Mouse (Mus musculus): ENCODE measurements around the gene Fanca. TPM values are rescaled to one million over a fixed set of nuclear protein-coding genes. Genes with fewer than 3 reads are reported as not detected.
"Not testable (repeated sequence)": the region's sequence is repeated elsewhere in the genome, so short reads cannot be mapped to it uniquely, and the experiment has no call there.

Gene Fanca
- total RNA-seq, 2 experiments from 2014 or later, result 9.1 to 10.7 TPM

GRCm38 (mm10) chr8:123275096-123275495 is 43.3 kb downstream of the Fanca start:
- no peak for DNase-seq
- intact Hi-C loops (cut with DNase I), result no loop called here

GRCm38 (mm10) chr8:123274447-123274846 is 43.9 kb downstream of the Fanca start:
- no peak for DNase-seq
- intact Hi-C loops (cut with DNase I), result no loop called here

GRCm38 (mm10) chr8:123271901-123272300 is 46.5 kb downstream of the Fanca start:
- DNase-seq, result no peak
- intact Hi-C loops (cut with DNase I), result no loop called here

GRCm38 (mm10) chr8:123271147-123271546 is 47.2 kb downstream of the Fanca start:
- no peak for DNase-seq

GRCm38 (mm10) chr8:123267926-123268656 is 50.3 kb downstream of the Fanca start:
- no peak for DNase-seq
- intact Hi-C loops (cut with DNase I), result no loop called here

More at GRCm38 (mm10) chr8:123271147-123271546, 47.2 kb downstream of the Fanca start:
- intact Hi-C loops (cut with DNase I), result no loop called here

GRCm38 (mm10) chr8:123257593-123257992 is 60.8 kb downstream of the Fanca start:
- DNase-seq; intact Hi-C loops (cut with DNase I): not testable (repeated sequence)

GRCm38 (mm10) chr8:123257114-123257513 is 61.3 kb downstream of the Fanca start:
- intact Hi-C loops (cut with DNase I), result no loop called here
- DNase-seq, result no peak

GRCm38 (mm10) chr8:123255170-123255569 is 63.2 kb downstream of the Fanca start:
- intact Hi-C loops (cut with DNase I), result no loop called here
- no peak for DNase-seq

- DNase-seq, result peak; percentile 86
- intact Hi-C loops (cut with DNase I), result no loop called here
These were observed 64.1 kb downstream of the Fanca start, which contains the start of the genes Zfp276 and Vps9d1 for GRCm38 (mm10) chr8:123254099-123254885. TSS of gene Zfp276 (plus strand) at chr8:123254195. TSS of gene Vps9d1 (minus strand) at chr8:123254348.

GRCm38 (mm10) chr8:123253451-123254098 is 64.8 kb downstream of the Fanca start:
- DNase-seq, result no peak
- intact Hi-C loops (cut with DNase I), result no loop called here

- intact Hi-C loops (cut with DNase I), result no loop called here
- no peak for DNase-seq
These were observed 65.5 kb downstream of the Fanca start for GRCm38 (mm10) chr8:123252925-123253324.

- intact Hi-C loops (cut with DNase I), result no loop called here
- DNase-seq, result no peak
These were observed 67.4 kb downstream of the Fanca start for GRCm38 (mm10) chr8:123250940-123251339.

- DNase-seq, result no peak
These were observed 69.8 kb downstream of the Fanca start for GRCm38 (mm10) chr8:123248596-123248995.

GRCm38 (mm10) chr8:123247748-123248147 is 70.6 kb downstream of the Fanca start:
- no peak for DNase-seq
- intact Hi-C loops (cut with DNase I), result no loop called here

More at GRCm38 (mm10) chr8:123248596-123248995, 69.8 kb downstream of the Fanca start:
- intact Hi-C loops (cut with DNase I), result no loop called here

- no peak for DNase-seq
- intact Hi-C loops (cut with DNase I), result no loop called here
These were observed 72.8 kb downstream of the Fanca start for GRCm38 (mm10) chr8:123245543-123245942.

GRCm38 (mm10) chr8:123244382-123244781 is 74.0 kb downstream of the Fanca start:
- intact Hi-C loops (cut with DNase I), result no loop called here

GRCm38 (mm10) chr8:123243053-123243452 is 75.3 kb downstream of the Fanca start:
- DNase-seq, result no peak
- intact Hi-C loops (cut with DNase I), result no loop called here

More at GRCm38 (mm10) chr8:123244382-123244781, 74.0 kb downstream of the Fanca start:
- no peak for DNase-seq

- intact Hi-C loops (cut with DNase I), result no loop called here
- DNase-seq, result no peak
These were observed 76.1 kb downstream of the Fanca start for GRCm38 (mm10) chr8:123242107-123242923.

- DNase-seq, result no peak
- intact Hi-C loops (cut with DNase I), result no loop called here
These were observed 79.0 kb downstream of the Fanca start for GRCm38 (mm10) chr8:123239398-123239797.
